Mouse (Mus musculus) liver, postnatal 0 days (tissue): Measurements from ENCODE around the gene Hira. TPM values are rescaled to one million over a fixed set of nuclear protein-coding genes. Genes with fewer than 3 reads are reported as not detected.
"Not testable (repeated sequence)": the region's sequence is repeated elsewhere in the genome, so short reads cannot be mapped to it uniquely, and the experiment has no call there.

ENCODE experiments used
- ATAC-seq: fragments of 200-750 bp; cut with Nextera tagmentation; 2 replicates; pipeline ENCODE4 v1.8.0; 2017; ENCODE audit warnings: mild to moderate bottlenecking, moderate library complexity
- DNase-seq: peaks from one replicate; pipeline ENCODE4 v3.0.0-alpha.2; 2016
- H3K27ac ChIP-seq: fragments of 300-500 bp; sonication (generic); 2 replicates; pipeline ENCODE4 v1.5.1; 2014; ENCODE audit warnings: antibody characterized with exemption, moderate library complexity, mild to moderate bottlenecking, low read depth
- H3K27me3 ChIP-seq: fragments of 300-500 bp; sonication (generic); 2 replicates; pipeline ENCODE4 v1.6.1; 2014; ENCODE audit warnings: low read length, control low read depth, mixed read lengths; ENCODE audit not compliant: insufficient read depth
- H3K36me3 ChIP-seq: fragments of 300-500 bp; sonication (generic); replicated peaks from 2 replicates; pipeline ENCODE4 v1.6.1; 2014; ENCODE audit warnings: mild to moderate bottlenecking, control low read depth, low read length, moderate library complexity, mixed read lengths; ENCODE audit not compliant: insufficient read depth
- H3K4me1 ChIP-seq: fragments of 300-500 bp; sonication (generic); 2 replicates; pipeline ENCODE4 v1.6.1; 2014; ENCODE audit warnings: antibody characterized with exemption, mild to moderate bottlenecking, control low read depth; ENCODE audit not compliant: insufficient read depth
- H3K4me2 ChIP-seq: fragments of 300-500 bp; sonication (generic); 2 replicates; pipeline ENCODE4 v1.6.1; 2014; ENCODE audit warnings: low read depth, mild to moderate bottlenecking, low read length, moderate library complexity, mixed read lengths
- H3K4me3 ChIP-seq: fragments of 300-500 bp; sonication (generic); 2 replicates; pipeline ENCODE4 v1.5.1; 2014; ENCODE audit warnings: low read depth, low read length
- H3K9ac ChIP-seq: fragments of 300-500 bp; sonication (generic); replicated peaks from 2 replicates; pipeline ENCODE4 v1.6.1; 2014; ENCODE audit warnings: mild to moderate bottlenecking, moderate library complexity
- H3K9me3 ChIP-seq: fragments of 300-500 bp; sonication (generic); 2 replicates; pipeline ENCODE4 v1.6.1; 2016; ENCODE audit warnings: mild to moderate bottlenecking, control low read depth, low read length, mixed read lengths
- CTCF ChIP-seq: sonication (generic); IDR thresholded peaks from 2 replicates; pipeline ENCODE4 v1.5.1; 2016; ENCODE audit warnings: antibody characterized with exemption, low read depth
- EP300 ChIP-seq: IDR thresholded peaks from 2 replicates; pipeline ENCODE4 v1.6.1; 2016; ENCODE audit warnings: antibody characterized with exemption, low read depth, mild to moderate bottlenecking
- WGBS: fragments of 180-500 bp; shearing (Covaris S2); extraction: QIAGEN DNeasy Blood & Tissue Kit; methylation state at CpG from one replicate; pipeline ENCODE4 v1.1.7; 2014; ENCODE audit not compliant: insufficient replicate concordance; 5-methylcytosine and 5-hydroxymethylcytosine counted together
- polyA plus RNA-seq: library from polyadenylated mRNA; unstranded; fragments of >200 nt; fragmentation: Nextera tagmentation; extraction: Ambion mirVana; gene quantifications from 2 replicates; pipeline ENCODE4 v1.2.1, GENCODE M21; 2015

Hira gene
- polyA plus RNA-seq, 1 experiment from 2014 or later = 3.1 TPM

GRCm38 (mm10) chr16:18838346-18838745 lies 38.5 kb upstream of the Hira start:
- no peak overlapping the region for H3K27ac ChIP-seq
- H3K27me3 ChIP-seq = no peaks in the 10 kb centered on the region
- no peak overlapping the region for H3K4me2 ChIP-seq
- DNase-seq (no peak), ATAC-seq (no peak)
- no peak overlapping the region for H3K4me3 ChIP-seq
- H3K4me1 ChIP-seq = 0 out of 2 replicates have a peak, but pooled peaks cover 3% of the 10 kb centered on the region
- no peaks in the 10 kb centered on the region for H3K9me3 ChIP-seq
- TF ChIP-seq CTCF (no peak), EP300 (no peak)
- H3K9ac ChIP-seq = no peak overlapping the region
- peaks cover 16% of the 10 kb centered on the region for H3K36me3 ChIP-seq
- WGBS = 91% methylated on average over 4 of the region's 4 CpGs

GRCm38 (mm10) chr16:18846301-18846820 lies 30.5 kb upstream of the Hira start:
- Histone ChIP-seq H3K27ac (no peak overlapping the region), H3K4me2 (no peak overlapping the region), H3K9ac (no peak overlapping the region), H3K4me3 (no peak overlapping the region), H3K27me3 (no peaks in the 10 kb centered on the region), H3K4me1 (no peaks in the 10 kb centered on the region), H3K36me3 (no peaks in the 10 kb centered on the region), H3K9me3 (no peaks in the 10 kb centered on the region)
- DNase-seq = no peak
- ATAC-seq = no peak
- WGBS = 83% methylated on average over 15 of the region's 15 CpGs
- no peak for TF ChIP-seq CTCF
- TF ChIP-seq EP300 = no peak

- H3K9ac ChIP-seq, H3K4me2 ChIP-seq, H3K9me3 ChIP-seq, H3K4me1 ChIP-seq, ATAC-seq, H3K27ac ChIP-seq, H3K27me3 ChIP-seq, H3K4me3 ChIP-seq, H3K36me3 ChIP-seq, DNase-seq: not testable (repeated sequence)
- 85% methylated on average over 14 of the region's 17 CpGs for WGBS
Measured at GRCm38 (mm10) chr16:18849521-18850190, 27.2 kb upstream of the Hira start.

GRCm38 (mm10) chr16:18858551-18858950 lies 18.3 kb upstream of the Hira start:
- H3K4me2 ChIP-seq = no peak overlapping the region
- no peaks in the 10 kb centered on the region for H3K27me3 ChIP-seq
- H3K9ac ChIP-seq = no peak overlapping the region
- peak; percentile 44 for ATAC-seq
- H3K4me3 ChIP-seq = no peak overlapping the region
- peak; percentile 16 for DNase-seq
- no peaks in the 10 kb centered on the region for H3K4me1 ChIP-seq
- H3K36me3 ChIP-seq = no peaks in the 10 kb centered on the region
- TF ChIP-seq CTCF (peak; percentile 68), EP300 (no peak)
- no peaks in the 10 kb centered on the region for H3K9me3 ChIP-seq
- H3K27ac ChIP-seq = no peak overlapping the region

- Histone ChIP-seq H3K4me2 (no peak overlapping the region), H3K9ac (no peak overlapping the region), H3K9me3 (no peaks in the 10 kb centered on the region), H3K4me1 (no peaks in the 10 kb centered on the region), H3K4me3 (no peak overlapping the region), H3K27ac (no peak overlapping the region), H3K27me3 (no peaks in the 10 kb centered on the region), H3K36me3 (no peaks in the 10 kb centered on the region)
- TF ChIP-seq CTCF (no peak), EP300 (no peak)
- DNase-seq = no peak
- WGBS = 65% methylated on average over 1 of the region's 1 CpGs
- ATAC-seq = no peak
Measured at GRCm38 (mm10) chr16:18860186-18860585, 16.7 kb upstream of the Hira start.

GRCm38 (mm10) chr16:18870495-18870894 lies 6.3 kb upstream of the Hira start:
- not testable (repeated sequence) for DNase-seq, H3K9ac ChIP-seq, H3K4me2 ChIP-seq, H3K27me3 ChIP-seq, H3K4me1 ChIP-seq, ATAC-seq, H3K4me3 ChIP-seq, H3K9me3 ChIP-seq, H3K27ac ChIP-seq
- 78% methylated on average over 1 of the region's 1 CpGs for WGBS
- peaks cover 25% of the 10 kb centered on the region for H3K36me3 ChIP-seq

GRCm38 (mm10) chr16:18876091-18876441 lies 771 bp upstream of the Hira start:
- Histone ChIP-seq H3K36me3 (peaks cover 30% of the 10 kb centered on the region), H3K9me3 (no peaks in the 10 kb centered on the region), H3K4me3 (peak overlapping the region; percentile 77), H3K9ac (peak overlapping the region; percentile 95), H3K27me3 (no peaks in the 10 kb centered on the region), H3K4me1 (peaks cover 34% of the 10 kb centered on the region), H3K27ac (peak overlapping the region; percentile 97), H3K4me2 (peak overlapping the region; percentile 98)
- under 1% methylated on average over 17 of the region's 17 CpGs for WGBS
- ATAC-seq (no peak), DNase-seq (no peak)
- TF ChIP-seq EP300 (no peak), CTCF (no peak)
